Mouse (Mus musculus) MEL (cell line): ENCODE data around the gene Nup188. TPM values are rescaled to one million over a fixed set of nuclear protein-coding genes. Genes with fewer than 3 reads are reported as not detected.

Experiments used
- DNase-seq: peaks from one replicate; pipeline ENCODE4 v3.0.0; 2011; ENCODE audit warnings: low read depth, low spot score
- H3K27ac ChIP-seq: 2 replicates; pipeline ENCODE4 v1.5.1; 2012; ENCODE audit warnings: low read depth, mild to moderate bottlenecking, control low read depth, low read length, moderate library complexity; ENCODE audit not compliant: control insufficient read depth
- H3K27me3 ChIP-seq, 2 experiments: fragments of 150-350 bp in 1 of 2; sonication (generic) in 1 of 2; 2 replicates each; pipeline ENCODE4 v1.6.1; 2012; ENCODE audit warnings: low read length in 2 of 2, mild to moderate bottlenecking in 2 of 2, improper control_type of control experiment in 1 of 2, moderate library complexity in 1 of 2; ENCODE audit not compliant: insufficient read depth in 2 of 2, control insufficient read depth in 1 of 2
- H3K36me3 ChIP-seq, 2 experiments: 2 replicates each; pipeline ENCODE4 v1.6.1; 2012 to 2014; ENCODE audit warnings: low read length in 2 of 2, improper control_type of control experiment in 1 of 2, inconsistent platforms in 1 of 2, mild to moderate bottlenecking in 1 of 2; ENCODE audit not compliant: insufficient read depth in 2 of 2, control insufficient read depth in 1 of 2
- H3K4me1 ChIP-seq, 2 experiments: fragments of 150-350 bp in 1 of 2; sonication (generic) in 1 of 2; 2 replicates each; pipeline ENCODE4 v1.6.1; 2012; ENCODE audit warnings: low read length in 2 of 2, improper control_type of control experiment in 1 of 2, mild to moderate bottlenecking in 1 of 2; ENCODE audit not compliant: insufficient read depth in 2 of 2, control insufficient read depth in 1 of 2
- H3K4me3 ChIP-seq, 2 experiments: fragments of 150-350 bp in 1 of 2; sonication (generic) in 1 of 2; 2 replicates each; pipeline ENCODE4 v1.5.1; 2012; ENCODE audit warnings: low read depth in 2 of 2, low read length in 2 of 2, mild to moderate bottlenecking in 2 of 2, moderate library complexity in 2 of 2, control low read depth in 1 of 2, improper control_type of control experiment in 1 of 2; ENCODE audit not compliant: control insufficient read depth in 1 of 2, insufficient read depth in 1 of 2
- H3K79me2 ChIP-seq: 2 replicates; pipeline ENCODE4 v1.6.1; 2012; ENCODE audit warnings: mild to moderate bottlenecking, low read length, moderate library complexity; ENCODE audit not compliant: control insufficient read depth, poor library complexity, insufficient read depth
- H3K9ac ChIP-seq: 2 replicates; pipeline ENCODE4 v1.6.1; 2012; ENCODE audit warnings: low read depth, mild to moderate bottlenecking, control low read depth, low read length, moderate library complexity; ENCODE audit not compliant: control insufficient read depth, poor library complexity, severe bottlenecking
- H3K9me3 ChIP-seq: fragments of 150-350 bp; sonication (generic); replicated peaks from 2 replicates; pipeline ENCODE4 v1.6.1; 2012; ENCODE audit warnings: mild to moderate bottlenecking, low read length, improper control_type of control experiment, moderate library complexity; ENCODE audit not compliant: insufficient read depth
- GATA1 ChIP-seq: IDR thresholded peaks from 2 replicates; pipeline ENCODE4 v1.6.1; 2011; ENCODE audit warnings: low read depth, low read length, improper control_type of control experiment
- MEF2A ChIP-seq: IDR thresholded peaks from 2 replicates; pipeline ENCODE4 v1.6.1; 2014; ENCODE audit warnings: low read depth, mild to moderate bottlenecking, inconsistent platforms, low read length, improper control_type of control experiment; ENCODE audit not compliant: poor library complexity, insufficient replicate concordance, severe bottlenecking; ENCODE audit errors: extremely low read depth
- MXI1 ChIP-seq: IDR thresholded peaks from 2 replicates; pipeline ENCODE4 v1.6.1; 2011; ENCODE audit warnings: mild to moderate bottlenecking, low read depth, low read length, improper control_type of control experiment
- NELFE ChIP-seq: IDR thresholded peaks from 2 replicates; pipeline ENCODE4 v1.6.1; 2011; ENCODE audit warnings: low read depth, low read length, improper control_type of control experiment
- POLR2AphosphoS2 ChIP-seq: IDR thresholded peaks from 2 replicates; pipeline ENCODE4 v1.6.1; 2011; ENCODE audit warnings: low read length, improper control_type of control experiment
- POLR2AphosphoS5 ChIP-seq: IDR thresholded peaks from 2 replicates; pipeline ENCODE4 v1.6.1; 2012; ENCODE audit warnings: low read depth, borderline replicate concordance, mild to moderate bottlenecking, inconsistent platforms, low read length, moderate library complexity, mixed read lengths
- TCF12 ChIP-seq: IDR thresholded peaks from 2 replicates; pipeline ENCODE4 v1.6.1; 2014; ENCODE audit warnings: low read depth, mild to moderate bottlenecking, inconsistent platforms, low read length, improper control_type of control experiment, moderate library complexity
- ZC3H11A ChIP-seq: IDR thresholded peaks from 2 replicates; pipeline ENCODE4 v1.6.1; 2012; ENCODE audit warnings: low read depth, mild to moderate bottlenecking, inconsistent platforms, low read length, improper control_type of control experiment
- polyA plus RNA-seq, 2 experiments: library from polyadenylated mRNA; stranded (reverse) in 1 of 2; unstranded in 1 of 2; fragments of >175 nt in 1 of 2; fragments of >200 nt in 1 of 2; gene quantifications; 2 replicates each; pipeline versions ENCODE4 v1.2.1 to v1.2.4; 2012; ENCODE audit warnings: low replicate concordance in 2 of 2, low read depth in 1 of 2; ENCODE audit not compliant: insufficient read length in 2 of 2, insufficient read depth in 1 of 2, missing spikeins in 1 of 2
- total RNA-seq: library from RNA; depleted of rRNA; stranded (reverse); fragments of 300-350 nt; gene quantifications from 2 replicates; pipeline ENCODE4 v1.2.3, GENCODE M21; 2012

Gene Nup188
- total and polyA plus RNA-seq, 3 experiments = 58.6 to 119 TPM; not detected in 1

DNA sequence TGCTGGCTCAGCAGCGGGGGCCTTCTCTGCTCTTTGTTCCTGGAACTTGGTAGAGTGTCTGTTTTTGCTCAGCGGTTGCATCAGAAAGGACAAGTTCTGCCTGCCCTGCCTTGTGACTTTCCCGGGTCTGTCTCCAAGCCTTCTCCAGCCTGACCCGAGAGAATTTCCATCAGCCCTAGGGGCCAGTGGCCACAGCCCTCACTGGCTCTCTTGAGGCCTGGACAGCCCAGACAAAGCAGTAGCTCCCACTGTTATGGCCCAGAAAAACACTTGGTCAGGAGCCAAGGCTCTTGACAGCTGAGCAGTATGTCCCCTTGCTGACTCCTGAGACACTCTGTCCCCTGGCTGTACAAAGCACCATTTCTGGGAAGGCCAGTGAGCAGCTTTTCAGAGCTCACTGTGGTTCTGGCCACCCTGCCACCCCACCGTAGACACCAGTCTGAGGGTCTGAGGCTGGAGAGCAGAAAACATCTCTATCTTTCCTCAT is 20.4 kb upstream of the Nup188 start, which contains the start of gene Phyhd1:
TSS of gene Phyhd1 (plus strand) at position 437 of the 487 bp plus-strand sequence.
- TF ChIP-seq TCF12 (0 out of 2 replicates have a peak, but pooled peaks have one; percentile 2), MEF2A (no peak), POLR2AphosphoS2 (peak; percentile 23; the same call in 1 of the 2 replicates)
- Histone ChIP-seq H3K27me3 (no peaks in the 10 kb centered on the region), H3K9ac (peak within 1 kb of the TSS; percentile 74), H3K36me3 (peaks cover 0 to 20% of the 10 kb centered on the region in 2 experiments; a peak in 3 of 4 replicates), H3K4me1 (peaks cover 19 to 25% of the 10 kb centered on the region in 2 experiments), H3K27ac (peak within 1 kb of the TSS; percentile 93), H3K79me2 (no peaks in the 10 kb centered on the region; the same call in 1 of the 2 replicates), H3K9me3 (no peaks in the 10 kb centered on the region), H3K4me3 (no peak within 1 kb of the TSS)
- peak; percentile 66 for DNase-seq

DNA sequence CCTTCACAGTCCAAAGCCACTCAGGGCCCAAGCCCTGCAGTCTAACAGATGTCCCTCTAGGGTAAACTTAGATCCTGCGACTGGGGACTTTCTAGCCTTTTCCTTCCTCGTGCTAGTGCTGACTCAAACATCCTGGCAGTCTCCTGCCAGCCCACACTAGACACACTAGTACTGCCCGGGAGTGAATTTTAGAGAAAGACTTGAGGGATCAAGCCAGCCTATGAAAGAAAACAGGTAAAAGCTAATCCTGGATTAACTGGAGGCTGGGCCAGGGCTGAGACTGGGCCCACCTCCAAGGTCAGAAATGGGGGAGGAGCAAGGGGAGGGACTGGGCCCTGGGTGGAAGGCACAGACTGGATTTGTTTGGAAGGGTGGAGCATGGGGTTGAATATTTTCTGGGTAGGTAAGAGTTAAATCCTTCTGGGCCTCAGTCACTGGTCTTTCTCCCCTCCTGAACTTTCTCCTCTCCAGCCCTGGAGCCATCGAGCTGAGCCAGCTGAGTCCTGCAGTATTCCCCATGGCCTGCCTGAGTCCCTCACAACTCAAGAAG is 19.7 kb upstream of the Nup188 start:
- Histone ChIP-seq H3K9ac (peak overlapping the region; percentile 74), H3K36me3 (peaks cover 0 to 20% of the 10 kb centered on the region in 2 experiments; a peak in 3 of 4 replicates), H3K27ac (peak overlapping the region; percentile 93), H3K9me3 (no peaks in the 10 kb centered on the region), H3K27me3 (no peaks in the 10 kb centered on the region), H3K4me1 (peaks cover 19 to 25% of the 10 kb centered on the region in 2 experiments), H3K4me3 (no peak overlapping the region), H3K79me2 (no peaks in the 10 kb centered on the region; the same call in 1 of the 2 replicates)
- peak; percentile 44 for DNase-seq
- no peak for TF ChIP-seq GATA1
- TF ChIP-seq POLR2AphosphoS2 = 0 out of 2 replicates have a peak, but pooled peaks have one; percentile 16

DNA sequence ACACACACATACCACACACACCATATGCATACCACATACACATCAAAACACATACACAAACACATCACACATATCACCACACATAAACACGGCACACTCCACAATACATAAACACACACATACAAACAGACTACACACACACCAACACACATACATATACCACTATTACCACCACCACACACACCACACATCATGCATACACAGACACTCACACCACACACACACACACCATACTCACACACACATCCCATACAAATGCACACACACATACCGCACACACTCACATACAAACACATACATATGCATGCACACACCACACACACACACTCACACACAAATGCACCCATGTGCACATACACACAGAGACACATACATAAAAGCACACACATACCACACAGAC is 18.7 kb upstream of the Nup188 start:
- TF ChIP-seq POLR2AphosphoS5 (peak; percentile 82; the same call in 1 of the 2 replicates), MXI1 (no peak), NELFE (no peak), ZC3H11A (no peak)
- no peaks in the 10 kb centered on the region for H3K9me3 ChIP-seq
- no peaks in the 10 kb centered on the region for H3K27me3 ChIP-seq
- no peaks in the 10 kb centered on the region; the same call in 1 of the 2 replicates for H3K79me2 ChIP-seq
- DNase-seq = no peak
- H3K9ac ChIP-seq = no peak overlapping the region
- no peak overlapping the region for H3K27ac ChIP-seq
- no peak overlapping the region for H3K4me3 ChIP-seq
- H3K36me3 ChIP-seq = peaks cover 0 to 20% of the 10 kb centered on the region in 2 experiments; a peak in 2 of 4 replicates
- H3K4me1 ChIP-seq = peaks cover 19 to 25% of the 10 kb centered on the region in 2 experiments
